Mouse (Mus musculus) embryonic fibroblast, embryonic 13.5 days (primary cell): ENCODE results near the gene Traip.

Experiments used
- CTCF ChIP-seq: IDR thresholded peaks from 2 replicates; pipeline ENCODE4 v1.5.1; 2011; ENCODE audit warnings: mild to moderate bottlenecking, control low read depth, low read length, moderate library complexity, borderline replicate concordance; ENCODE audit not compliant: insufficient read depth
- POLR2A ChIP-seq: IDR thresholded peaks from 2 replicates; pipeline ENCODE4 v1.6.1; 2011; ENCODE audit warnings: low read depth, mild to moderate bottlenecking, control low read depth, low read length, moderate library complexity

DNA sequence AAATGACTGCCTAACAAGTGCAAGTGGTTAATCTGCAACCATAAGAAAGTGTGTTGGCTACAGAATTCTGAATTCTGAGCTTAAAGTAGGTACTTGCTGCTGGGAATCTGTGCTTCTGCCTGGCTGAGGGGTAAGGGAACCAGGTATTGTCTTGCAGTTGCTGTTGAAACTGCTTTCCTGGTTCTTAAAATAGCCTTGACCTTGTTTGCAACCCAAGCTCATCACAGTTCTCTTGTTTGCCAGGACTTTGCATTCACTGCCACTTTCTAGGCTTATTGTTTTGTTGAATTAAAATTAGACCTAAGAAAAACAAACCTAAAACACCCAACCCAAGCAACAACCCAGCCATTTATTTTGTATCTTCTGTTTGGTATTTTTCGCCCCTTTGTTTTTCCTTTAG is 70.8 kb downstream of the Traip start:
- TF ChIP-seq CTCF (no peak), POLR2A (no peak)
